Mouse (Mus musculus) forebrain, embryonic 15.5 days (tissue): ENCODE results near the gene Gp6. TPM values are rescaled to one million over a fixed set of nuclear protein-coding genes. Genes with fewer than 3 reads are reported as not detected.
"Not testable (repeated sequence)": the region's sequence is repeated elsewhere in the genome, so short reads cannot be mapped to it uniquely, and the experiment has no call there.

ENCODE experiments used
- ATAC-seq: fragments of 200-750 bp; cut with Nextera tagmentation; replicated peaks from 2 replicates; pipeline ENCODE4 v1.8.0; 2017; ENCODE audit warnings: mild to moderate bottlenecking, moderate TSS enrichment, moderate library complexity
- H3K27ac ChIP-seq: fragments of 300-500 bp; sonication (generic); replicated peaks from 2 replicates; pipeline ENCODE4 v1.5.1; 2015; ENCODE audit warnings: mild to moderate bottlenecking, inconsistent platforms
- H3K27me3 ChIP-seq: fragments of 300-500 bp; sonication (generic); 2 replicates; pipeline ENCODE4 v1.6.1; 2015; ENCODE audit warnings: inconsistent platforms
- H3K36me3 ChIP-seq: fragments of 300-500 bp; sonication (generic); 2 replicates; pipeline ENCODE4 v1.6.1; 2015; ENCODE audit warnings: mild to moderate bottlenecking, inconsistent platforms
- H3K4me1 ChIP-seq: fragments of 300-500 bp; sonication (generic); 2 replicates; pipeline ENCODE4 v1.6.1; 2015; ENCODE audit warnings: inconsistent platforms
- H3K4me2 ChIP-seq: fragments of 300-500 bp; sonication (generic); replicated peaks from 2 replicates; pipeline ENCODE4 v1.6.1; 2015; ENCODE audit warnings: mild to moderate bottlenecking, inconsistent platforms
- H3K4me3 ChIP-seq: fragments of 300-500 bp; sonication (generic); 2 replicates; pipeline ENCODE4 v1.5.1; 2015; ENCODE audit warnings: mild to moderate bottlenecking, inconsistent platforms
- H3K9ac ChIP-seq: fragments of 300-500 bp; sonication (generic); replicated peaks from 2 replicates; pipeline ENCODE4 v1.6.1; 2015; ENCODE audit warnings: mild to moderate bottlenecking, inconsistent platforms
- H3K9me3 ChIP-seq: fragments of 300-500 bp; sonication (generic); 2 replicates; pipeline ENCODE4 v1.6.1; 2016; ENCODE audit warnings: inconsistent platforms
- WGBS: fragments of 180-500 bp; shearing (Covaris S2); methylation state at CpG from one replicate; pipeline ENCODE4 v1.1.7; 2015; ENCODE audit warnings: mixed read lengths; 5-methylcytosine and 5-hydroxymethylcytosine counted together
- polyA plus RNA-seq: library from polyadenylated mRNA; unstranded; fragments of >200 nt; fragmentation: Nextera tagmentation; extraction: Ambion mirVana; gene quantifications from 2 replicates; pipeline ENCODE4 v1.2.1, GENCODE M21; 2015

Gp6 gene
- polyA plus RNA-seq: 0.06 TPM in 1 of 2 replicates, not detected in the other

DNA sequence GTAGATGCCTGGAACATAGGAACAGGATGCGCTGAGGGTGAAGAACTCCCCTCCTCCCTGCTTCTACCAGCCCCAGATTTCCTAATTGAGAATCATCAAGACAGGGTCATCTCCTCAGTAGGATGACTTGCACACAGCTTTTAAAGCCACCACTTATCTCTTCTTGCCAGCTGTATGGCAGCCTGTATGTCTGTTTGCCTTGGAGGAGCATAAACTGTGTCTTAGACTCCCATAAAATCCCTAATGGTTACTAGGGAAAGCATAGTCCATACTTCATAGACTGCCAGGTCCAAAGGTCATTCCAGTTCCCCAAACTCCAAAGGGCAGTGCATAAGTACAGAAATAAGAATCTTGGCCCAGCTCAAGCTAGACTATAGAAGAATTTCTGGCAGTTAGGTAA is at the start of gene Gp6:
TSS of gene Gp6 (minus strand) at position 15 of the 400 bp plus-strand sequence.
- H3K27ac ChIP-seq: no peak within 1 kb of the TSS
- no peaks in the 10 kb centered on the region for H3K9me3 ChIP-seq
- no peaks in the 10 kb centered on the region for H3K4me1 ChIP-seq
- H3K36me3 ChIP-seq: no peaks in the 10 kb centered on the region
- ATAC-seq: no peak
- H3K4me2 ChIP-seq: no peak within 1 kb of the TSS
- H3K4me3 ChIP-seq: no peak within 1 kb of the TSS
- 88% methylated on average over 1 of the region's 1 CpGs for WGBS
- no peaks in the 10 kb centered on the region for H3K27me3 ChIP-seq
- no peak within 1 kb of the TSS for H3K9ac ChIP-seq

DNA sequence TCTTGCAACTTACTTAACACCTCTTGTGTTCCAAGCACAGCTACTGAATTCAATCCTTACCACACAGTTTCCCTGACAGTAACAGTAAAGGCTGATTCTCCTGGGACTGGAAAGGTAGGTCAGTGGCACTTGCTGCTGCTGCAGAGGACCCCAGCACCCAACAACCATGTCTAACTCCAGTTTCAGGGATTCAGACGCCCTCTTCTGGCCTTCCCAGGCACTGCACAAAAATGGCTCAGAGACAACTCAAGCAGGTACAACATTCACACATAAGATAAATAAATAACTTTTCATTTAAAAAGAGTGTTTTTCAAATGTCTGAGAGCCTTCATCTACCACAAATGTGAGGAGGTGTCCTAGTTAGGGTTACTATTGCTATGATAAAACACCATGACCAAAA is 49.6 kb upstream of the Gp6 start:
- Histone ChIP-seq H3K4me3 (no peak overlapping the region), H3K9ac (no peak overlapping the region), H3K9me3 (no peaks in the 10 kb centered on the region), H3K27me3 (no peaks in the 10 kb centered on the region), H3K4me1 (peaks cover 9% of the 10 kb centered on the region; the same call in 1 of the 2 replicates), H3K36me3 (peaks cover 11% of the 10 kb centered on the region), H3K27ac (no peak overlapping the region), H3K4me2 (no peak overlapping the region)
- WGBS: 0% methylated on average over 1 of the region's 1 CpGs
- ATAC-seq: no peak

DNA sequence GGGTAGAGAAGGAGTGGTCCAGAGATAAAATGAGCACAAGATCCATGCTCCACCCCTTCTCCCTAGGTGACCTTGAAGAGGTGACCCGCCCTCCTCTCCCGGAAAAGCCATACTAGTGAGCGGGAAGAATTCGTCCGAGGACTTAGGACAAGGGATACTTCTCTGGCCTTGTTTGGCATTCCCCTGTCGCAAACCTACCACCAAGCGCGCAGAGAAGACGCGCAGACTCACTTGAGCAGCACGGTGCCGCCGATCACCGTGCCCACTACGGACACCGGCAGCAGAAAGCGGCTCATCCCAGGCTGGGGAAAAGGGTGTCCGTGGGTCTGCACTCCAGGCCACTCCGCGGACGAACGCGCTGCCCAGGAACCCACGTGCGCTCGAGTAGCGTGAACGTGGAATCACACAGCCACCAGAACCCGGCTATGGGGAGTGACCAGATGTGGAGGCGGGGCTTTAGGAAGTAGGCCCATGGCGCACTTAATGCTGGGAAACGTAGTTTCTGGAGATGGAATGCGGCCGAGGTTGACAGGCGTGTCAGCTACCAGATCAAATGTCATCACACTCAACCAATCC is 47.8 kb upstream of the Gp6 start, which contains the start of gene Rdh13:
TSS of gene Rdh13 (minus strand) at position 434 of the 576 bp plus-strand sequence.
- Histone ChIP-seq H3K4me3 (peak within 1 kb of the TSS; percentile 86), H3K9ac (peak within 1 kb of the TSS; percentile 82), H3K4me1 (peaks cover 9% of the 10 kb centered on the region; the same call in 1 of the 2 replicates), H3K27me3 (no peaks in the 10 kb centered on the region), H3K9me3 (no peaks in the 10 kb centered on the region), H3K4me2 (peak within 1 kb of the TSS; percentile 71), H3K36me3 (peaks cover 28% of the 10 kb centered on the region), H3K27ac (peak within 1 kb of the TSS; percentile 79)
- under 1% methylated on average over 35 of the region's 35 CpGs for WGBS
- peak; percentile 95 for ATAC-seq

DNA sequence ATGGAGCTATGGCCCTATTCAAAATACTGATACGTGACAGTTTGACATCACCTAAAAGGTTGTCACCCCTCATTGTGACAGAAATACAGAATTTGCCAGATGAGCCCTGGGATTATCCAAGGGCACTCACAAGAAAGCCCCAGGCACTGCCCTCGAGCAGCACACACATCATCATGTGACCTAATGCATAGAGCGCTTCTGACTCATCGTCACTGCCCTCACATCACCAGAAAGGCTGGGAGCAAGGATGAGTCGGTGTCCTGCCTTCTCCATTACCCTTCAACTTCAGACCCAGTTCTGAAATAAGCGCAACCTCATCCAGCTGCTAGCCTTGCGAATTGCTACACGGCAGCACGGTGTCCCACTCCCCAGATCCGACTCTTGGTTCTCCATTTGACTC is 43.0 kb upstream of the Gp6 start:
- Histone ChIP-seq H3K36me3 (peaks cover 56% of the 10 kb centered on the region), H3K27ac (no peak overlapping the region), H3K9ac (no peak overlapping the region), H3K4me3 (no peak overlapping the region), H3K4me1 (peaks cover 9% of the 10 kb centered on the region; the same call in 1 of the 2 replicates), H3K4me2 (no peak overlapping the region), H3K27me3 (no peaks in the 10 kb centered on the region), H3K9me3 (no peaks in the 10 kb centered on the region)
- WGBS: 94% methylated on average over 10 of the region's 10 CpGs
- ATAC-seq: no peak

DNA sequence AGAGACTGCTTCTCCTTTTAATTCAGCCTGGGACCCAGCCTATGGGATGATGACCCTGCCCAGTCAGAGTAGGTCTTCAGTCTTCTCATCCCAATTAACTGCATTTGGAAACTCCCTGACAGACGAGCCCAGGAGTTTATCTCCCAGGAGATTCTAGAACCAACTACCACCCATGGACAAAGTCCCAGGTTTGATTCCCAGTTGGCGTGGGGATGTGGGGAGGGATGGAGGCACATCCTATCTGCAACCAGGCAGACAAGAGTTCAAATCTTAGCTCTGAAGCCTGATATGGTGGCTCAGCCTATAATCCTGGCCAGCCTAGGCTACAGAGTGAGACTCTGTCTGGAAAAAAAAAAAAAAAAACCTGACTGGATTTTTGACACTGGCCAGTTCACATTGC is 40.2 kb upstream of the Gp6 start:
- WGBS: 95% methylated on average over 2 of the region's 2 CpGs
- ATAC-seq: no peak
- no peaks in the 10 kb centered on the region for H3K9me3 ChIP-seq
- H3K4me2 ChIP-seq: no peak overlapping the region
- no peak overlapping the region for H3K4me3 ChIP-seq
- H3K27ac ChIP-seq: no peak overlapping the region
- H3K27me3 ChIP-seq: no peaks in the 10 kb centered on the region
- no peaks in the 10 kb centered on the region for H3K4me1 ChIP-seq
- H3K9ac ChIP-seq: no peak overlapping the region
- peaks cover 78% of the 10 kb centered on the region for H3K36me3 ChIP-seq

DNA sequence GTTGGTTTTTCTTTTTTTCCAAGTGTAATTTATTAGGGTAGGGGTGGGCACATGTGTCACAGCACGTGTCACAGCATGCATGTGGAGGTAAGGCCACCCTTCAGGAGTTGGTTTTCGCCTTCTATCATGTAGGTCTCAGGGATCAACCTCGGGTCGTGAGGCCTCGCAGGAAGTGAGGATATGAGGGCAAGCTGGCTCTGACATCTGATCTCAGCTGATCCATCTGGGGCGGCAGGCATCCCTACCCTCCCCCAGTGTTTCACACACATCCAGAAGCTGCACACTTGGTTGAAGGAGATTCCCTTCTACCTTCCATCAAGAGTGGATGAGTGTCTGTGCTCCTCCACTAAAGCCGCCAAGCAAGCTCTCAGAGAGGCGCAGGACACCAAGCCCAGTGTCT is 34.5 kb upstream of the Gp6 start:
- Histone ChIP-seq H3K4me1 (no peaks in the 10 kb centered on the region), H3K9ac (no peak overlapping the region), H3K9me3 (no peaks in the 10 kb centered on the region), H3K27ac (no peak overlapping the region), H3K4me2 (no peak overlapping the region), H3K27me3 (no peaks in the 10 kb centered on the region), H3K4me3 (no peak overlapping the region), H3K36me3 (peaks cover 82% of the 10 kb centered on the region)
- 93% methylated on average over 8 of the region's 8 CpGs for WGBS
- ATAC-seq: no peak

DNA sequence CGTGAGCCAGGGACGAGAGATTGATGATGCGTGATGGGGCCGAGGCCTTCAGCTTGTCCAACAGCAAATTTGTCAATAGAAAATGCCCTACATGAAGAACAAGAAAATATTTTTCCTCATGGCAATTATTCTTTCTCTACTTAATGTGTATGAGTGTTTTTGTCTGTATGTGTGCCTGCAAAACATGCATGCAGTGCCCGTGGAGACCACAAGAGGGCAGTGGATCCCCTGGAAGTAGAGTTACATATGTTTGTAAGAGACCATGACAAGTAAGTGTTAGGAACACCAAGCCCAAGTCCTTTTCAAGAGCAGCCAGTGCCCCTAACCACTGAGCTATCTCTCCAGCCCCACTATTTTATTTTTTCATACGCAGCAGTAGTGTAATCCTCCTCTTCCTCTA is 34.0 kb upstream of the Gp6 start:
- no peak overlapping the region for H3K4me3 ChIP-seq
- ATAC-seq: no peak
- H3K9me3 ChIP-seq: no peaks in the 10 kb centered on the region
- H3K4me2 ChIP-seq: no peak overlapping the region
- WGBS: 82% methylated on average over 6 of the region's 6 CpGs
- H3K27ac ChIP-seq: no peak overlapping the region
- no peak overlapping the region for H3K9ac ChIP-seq
- no peaks in the 10 kb centered on the region for H3K27me3 ChIP-seq
- no peaks in the 10 kb centered on the region for H3K4me1 ChIP-seq
- peaks cover 81% of the 10 kb centered on the region for H3K36me3 ChIP-seq

DNA sequence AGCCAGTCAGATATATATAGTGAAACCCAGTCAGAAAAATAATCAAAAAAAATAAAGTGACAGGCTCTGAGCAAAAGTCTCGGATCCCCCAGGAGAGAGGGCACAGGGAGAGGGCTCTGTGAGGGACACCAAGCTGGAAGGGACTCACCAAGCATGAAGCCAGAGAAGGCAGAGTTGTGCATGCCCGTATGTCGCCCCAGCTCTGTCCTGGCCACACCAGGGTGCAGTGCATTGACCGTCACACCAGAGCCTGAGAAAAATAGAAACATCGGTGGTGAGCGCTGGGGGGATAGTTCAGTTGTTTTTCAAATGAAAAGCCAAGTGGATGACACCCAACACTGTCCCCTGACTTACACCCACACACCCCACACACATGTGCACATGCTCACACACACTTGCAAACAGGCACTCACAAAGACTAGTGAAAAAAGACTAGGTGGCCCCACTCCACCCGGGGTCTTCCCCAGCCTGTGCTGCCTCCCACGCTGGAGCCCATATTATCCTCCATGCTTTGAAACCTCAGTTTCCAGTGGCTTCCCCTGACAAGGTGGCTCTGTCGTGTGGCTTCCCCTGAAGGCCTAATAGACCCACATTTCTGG is 32.8 kb upstream of the Gp6 start:
- Histone ChIP-seq H3K27me3 (no peaks in the 10 kb centered on the region), H3K4me1 (no peaks in the 10 kb centered on the region), H3K9ac (no peak overlapping the region), H3K4me3 (no peak overlapping the region), H3K9me3 (no peaks in the 10 kb centered on the region), H3K4me2 (no peak overlapping the region), H3K27ac (no peak overlapping the region), H3K36me3 (peaks cover 83% of the 10 kb centered on the region)
- 92% methylated on average over 9 of the region's 9 CpGs for WGBS
- no peak for ATAC-seq

DNA sequence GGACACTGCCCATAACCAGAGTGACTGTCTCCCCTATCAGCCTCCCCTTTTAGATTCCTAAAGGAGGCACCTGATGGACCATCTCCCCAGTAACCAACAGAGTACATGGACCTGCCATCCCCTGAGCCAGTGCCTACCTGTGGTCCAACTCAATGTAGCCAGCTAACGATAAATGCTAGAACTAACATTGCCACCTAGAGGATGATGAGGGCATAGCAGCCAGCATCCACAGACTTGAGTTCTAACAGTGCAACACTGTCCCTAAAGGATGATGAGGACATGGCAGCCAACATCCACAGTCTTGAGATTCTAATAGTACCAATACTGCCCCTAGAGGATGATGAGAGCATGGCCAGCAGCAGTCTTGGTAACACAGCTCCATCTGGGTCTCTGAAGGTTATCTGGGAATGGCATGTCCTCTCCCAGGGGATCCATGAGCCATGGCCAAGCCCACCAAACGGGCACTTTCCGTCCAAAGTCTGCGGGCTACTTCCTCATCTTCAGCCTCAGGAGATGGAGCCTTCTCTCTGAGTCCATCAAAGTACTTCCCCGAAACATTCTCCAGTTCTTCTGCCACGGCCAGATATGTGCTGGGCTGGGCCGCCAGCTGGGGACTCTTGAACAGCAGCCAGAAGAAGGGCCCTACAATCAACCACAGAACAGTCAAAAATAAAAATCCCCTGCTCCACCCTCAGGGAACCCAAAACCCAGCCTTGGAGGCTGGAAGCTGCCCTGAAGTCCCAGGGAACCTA is 29.8 kb upstream of the Gp6 start:
- no peaks in the 10 kb centered on the region for H3K9me3 ChIP-seq
- 79% methylated on average over 7 of the region's 7 CpGs for WGBS
- peaks cover 70% of the 10 kb centered on the region for H3K36me3 ChIP-seq
- no peaks in the 10 kb centered on the region for H3K27me3 ChIP-seq
- no peak overlapping the region for H3K4me3 ChIP-seq
- H3K9ac ChIP-seq: no peak overlapping the region
- ATAC-seq: peak; percentile 96
- H3K4me1 ChIP-seq: no peaks in the 10 kb centered on the region
- H3K27ac ChIP-seq: no peak overlapping the region
- no peak overlapping the region for H3K4me2 ChIP-seq

DNA sequence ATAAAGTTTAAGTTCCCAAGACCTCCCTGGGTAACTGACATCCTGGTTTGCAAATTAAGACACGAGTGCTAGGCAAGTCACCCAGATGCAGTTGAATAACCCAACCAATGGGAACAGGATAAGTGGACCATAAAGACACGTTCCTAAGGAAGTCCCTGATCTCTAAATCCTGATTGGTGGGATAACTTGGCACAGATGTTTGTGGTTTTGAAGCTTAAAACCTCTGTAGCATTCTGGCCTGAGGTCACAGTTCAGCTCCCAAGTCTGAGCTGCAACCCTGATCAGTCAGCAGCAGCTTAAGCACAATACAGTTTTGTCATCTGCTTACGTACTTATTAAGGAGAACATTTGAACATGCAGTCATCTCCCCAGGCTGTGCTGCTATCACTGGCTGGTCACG is 22.7 kb upstream of the Gp6 start:
- WGBS: 71% methylated on average over 4 of the region's 4 CpGs

DNA sequence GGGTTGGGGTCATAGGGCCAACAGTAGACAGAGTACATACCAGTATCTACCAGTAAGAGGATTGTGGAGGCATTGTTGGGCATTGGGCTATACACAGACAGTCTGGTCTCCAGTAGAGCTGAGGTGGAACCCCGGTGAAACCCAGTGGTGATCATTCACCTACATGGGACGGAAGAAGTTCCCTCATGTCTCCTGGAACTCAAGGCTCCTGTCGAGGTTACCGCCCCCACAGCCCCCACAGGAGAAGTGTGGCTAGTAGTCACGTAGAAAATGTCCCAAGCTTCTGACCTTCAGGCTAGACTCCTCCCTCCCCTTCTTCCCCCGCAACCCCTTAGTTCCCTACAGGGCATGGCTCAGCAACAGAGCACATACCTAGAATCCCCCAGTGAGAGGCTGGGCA is 22.1 kb upstream of the Gp6 start:
- H3K27me3 ChIP-seq: no peaks in the 10 kb centered on the region
- H3K9me3 ChIP-seq: no peaks in the 10 kb centered on the region
- ATAC-seq: no peak
- H3K4me1 ChIP-seq: no peaks in the 10 kb centered on the region
- no peak overlapping the region for H3K9ac ChIP-seq
- 89% methylated on average over 6 of the region's 6 CpGs for WGBS
- H3K4me2 ChIP-seq: no peak overlapping the region
- no peak overlapping the region for H3K27ac ChIP-seq
- H3K4me3 ChIP-seq: no peak overlapping the region
- H3K36me3 ChIP-seq: peaks cover 10% of the 10 kb centered on the region; the same call in 1 of the 2 replicates

More for the DNA sequence above, 22.7 kb upstream of the Gp6 start:
- no peak overlapping the region for H3K4me3 ChIP-seq
- H3K9me3 ChIP-seq: no peaks in the 10 kb centered on the region
- H3K27ac ChIP-seq: no peak overlapping the region
- peaks cover 15% of the 10 kb centered on the region for H3K36me3 ChIP-seq
- H3K9ac ChIP-seq: no peak overlapping the region
- no peak overlapping the region for H3K4me2 ChIP-seq
- no peaks in the 10 kb centered on the region for H3K4me1 ChIP-seq
- ATAC-seq: no peak
- no peaks in the 10 kb centered on the region for H3K27me3 ChIP-seq

DNA sequence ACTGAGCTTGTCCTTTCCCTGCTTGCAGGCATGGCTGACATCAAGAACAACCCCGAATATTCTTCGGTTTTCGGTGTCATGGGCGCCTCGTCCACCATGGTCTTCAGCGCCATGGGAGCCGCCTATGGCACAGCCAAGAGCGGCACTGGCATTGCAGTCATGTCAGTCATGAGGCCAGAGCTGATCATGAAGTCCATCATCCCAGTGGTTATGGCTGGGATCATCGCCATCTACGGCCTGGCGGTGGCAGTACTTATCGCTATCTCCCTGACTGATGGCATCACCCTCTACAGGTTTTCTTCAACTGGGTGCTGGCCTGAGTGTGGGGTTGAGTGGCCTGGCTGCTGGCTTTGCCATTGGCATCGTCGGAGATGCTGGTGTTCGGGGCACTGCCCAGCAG is 14.9 kb upstream of the Gp6 start:
- not testable (repeated sequence) for H3K9me3 ChIP-seq, H3K27me3 ChIP-seq, ATAC-seq, H3K36me3 ChIP-seq, H3K4me2 ChIP-seq, H3K4me1 ChIP-seq, H3K27ac ChIP-seq, H3K4me3 ChIP-seq, H3K9ac ChIP-seq
- 92% methylated on average over 15 of the region's 15 CpGs for WGBS
